Mouse (Mus musculus) G1E-ER4 (cell line): ENCODE data around the gene Krt82. TPM values are rescaled to one million over a fixed set of nuclear protein-coding genes. Genes with fewer than 3 reads are reported as not detected.

Source experiments
- GATA1 ChIP-seq: IDR thresholded peaks from one replicate; pipeline ENCODE4 v1.8.0; 2012; ENCODE audit warnings: low read length, inconsistent platforms
- polyA plus RNA-seq: library from polyadenylated mRNA; stranded (reverse); fragments of >175 nt; gene quantifications from 2 replicates; pipeline ENCODE4 v1.2.3, GENCODE M21; 2012

Gene Krt82
- polyA plus RNA-seq: not detected in 2 replicates

- TF ChIP-seq GATA1: no peak
These were observed at the start of gene Krt82 for GRCm38 (mm10) chr15:101550567-101550966. TSS of gene Krt82 (minus strand) at chr15:101550667.

GRCm38 (mm10) chr15:101599123-101599522 is 48.7 kb upstream of the Krt82 start:
- no peak for TF ChIP-seq GATA1

- no peak for TF ChIP-seq GATA1
These were observed 37.7 kb upstream of the Krt82 start for GRCm38 (mm10) chr15:101588216-101588615.

- no peak for TF ChIP-seq GATA1
These were observed 34.0 kb upstream of the Krt82 start for GRCm38 (mm10) chr15:101584456-101584855.

- TF ChIP-seq GATA1: no peak
These were observed 32.9 kb upstream of the Krt82 start for GRCm38 (mm10) chr15:101583211-101583965.

GRCm38 (mm10) chr15:101581701-101582100 is 31.2 kb upstream of the Krt82 start:
- no peak for TF ChIP-seq GATA1

- no peak for TF ChIP-seq GATA1
These were observed 25.0 kb upstream of the Krt82 start for GRCm38 (mm10) chr15:101575506-101575905.

- no peak for TF ChIP-seq GATA1
These were observed 23.4 kb upstream of the Krt82 start, which contains the start of gene Krt75 for GRCm38 (mm10) chr15:101573796-101574345. TSS of gene Krt75 (minus strand) at chr15:101573904.

- TF ChIP-seq GATA1: no peak
These were observed 17.3 kb upstream of the Krt82 start for GRCm38 (mm10) chr15:101567780-101568179.

- TF ChIP-seq GATA1: no peak
These were observed 12.4 kb upstream of the Krt82 start, which contains the start of gene Krt90 for GRCm38 (mm10) chr15:101562850-101563249. TSS of gene Krt90 (minus strand) at chr15:101562950.

GRCm38 (mm10) chr15:101558034-101558646 is 7.7 kb upstream of the Krt82 start:
- TF ChIP-seq GATA1: no peak

GRCm38 (mm10) chr15:101553169-101553568 is 2.7 kb upstream of the Krt82 start:
- TF ChIP-seq GATA1: no peak

- TF ChIP-seq GATA1: no peak
These were observed 1.7 kb upstream of the Krt82 start for GRCm38 (mm10) chr15:101552188-101552587.

- no peak for TF ChIP-seq GATA1
These were observed 6.0 kb downstream of the Krt82 start for GRCm38 (mm10) chr15:101544478-101544877.

- no peak for TF ChIP-seq GATA1
These were observed 7.9 kb downstream of the Krt82 start for GRCm38 (mm10) chr15:101542543-101542942.

GRCm38 (mm10) chr15:101538580-101538900 is 11.9 kb downstream of the Krt82 start:
- TF ChIP-seq GATA1: no peak

GRCm38 (mm10) chr15:101537864-101538579 is 12.4 kb downstream of the Krt82 start:
- TF ChIP-seq GATA1: no peak
